Mouse (Mus musculus) forebrain, embryonic 16.5 days (tissue): Measurements from ENCODE around the gene Gal3st1. TPM values are rescaled to one million over a fixed set of nuclear protein-coding genes. Genes with fewer than 3 reads are reported as not detected.
A peak's percentile ranks its signal among the peaks of the same experiment; 100 is the strongest.

Experiments
- ATAC-seq: fragments of 200-750 bp; cut with Nextera tagmentation; 2 replicates; pipeline ENCODE4 v1.8.0; 2017; ENCODE audit warnings: mild to moderate bottlenecking, moderate library complexity
- H3K27ac ChIP-seq: fragments of 300-500 bp; sonication (generic); 2 replicates; pipeline ENCODE4 v1.5.1; 2014; ENCODE audit warnings: low read length, control low read depth
- H3K27me3 ChIP-seq: fragments of 300-500 bp; sonication (generic); replicated peaks from 2 replicates; pipeline ENCODE4 v1.6.1; 2014; ENCODE audit warnings: low read length; ENCODE audit not compliant: control insufficient read depth, insufficient read depth
- H3K36me3 ChIP-seq: fragments of 300-500 bp; sonication (generic); 2 replicates; pipeline ENCODE4 v1.6.1; 2014; ENCODE audit not compliant: control insufficient read depth, insufficient read depth
- H3K4me1 ChIP-seq: fragments of 300-500 bp; sonication (generic); replicated peaks from 2 replicates; pipeline ENCODE4 v1.6.1; 2014; ENCODE audit warnings: low read length; ENCODE audit not compliant: control insufficient read depth, insufficient read depth
- H3K4me2 ChIP-seq: fragments of 300-500 bp; sonication (generic); 2 replicates; pipeline ENCODE4 v1.6.1; 2014; ENCODE audit warnings: mild to moderate bottlenecking, low read length, control low read depth
- H3K4me3 ChIP-seq: fragments of 300-500 bp; sonication (generic); replicated peaks from 2 replicates; pipeline ENCODE4 v1.5.1; 2014; ENCODE audit warnings: mild to moderate bottlenecking, low read length, control low read depth
- H3K9ac ChIP-seq: fragments of 300-500 bp; sonication (generic); replicated peaks from 2 replicates; pipeline ENCODE4 v1.6.1; 2014; ENCODE audit warnings: low read depth, low read length, control low read depth
- H3K9me3 ChIP-seq: fragments of 300-500 bp; sonication (generic); 2 replicates; pipeline ENCODE4 v1.6.1; 2016; ENCODE audit warnings: low read length; ENCODE audit not compliant: control insufficient read depth
- WGBS: fragments of 180-500 bp; shearing (Covaris S2); extraction: QIAGEN DNeasy Blood & Tissue Kit; methylation state at CpG from one replicate; pipeline ENCODE4 v1.1.7; 2014; 5-methylcytosine and 5-hydroxymethylcytosine counted together
- polyA plus RNA-seq: library from polyadenylated mRNA; unstranded; fragments of >200 nt; fragmentation: Nextera tagmentation; extraction: Ambion mirVana; gene quantifications from 2 replicates; pipeline ENCODE4 v1.2.1, GENCODE M21; 2015

Gene Gal3st1
- polyA plus RNA-seq, 1 experiment from 2014 or later = 2.6 TPM

DNA sequence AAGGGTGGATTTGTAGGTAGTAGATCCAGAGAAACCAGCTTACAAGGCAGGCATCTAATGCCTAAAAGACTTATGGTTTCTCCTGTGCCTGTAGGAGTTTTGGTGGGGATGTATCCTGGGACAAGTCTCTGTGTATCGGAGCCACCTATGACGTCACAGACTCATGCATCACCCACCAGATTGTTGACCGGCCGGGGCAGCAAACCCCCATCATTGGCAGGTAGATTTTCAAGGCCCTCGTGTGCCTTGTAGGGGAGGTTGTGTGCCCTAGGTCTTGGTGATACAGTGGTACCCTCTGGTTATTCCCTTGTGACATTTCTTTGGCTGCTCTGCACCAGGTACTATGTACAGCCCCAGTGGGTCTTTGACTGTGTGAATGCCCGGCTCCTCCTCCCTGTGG is 6.8 kb upstream of the Gal3st1 start, which contains the start of gene 4930556J24Rik:
4930556J24Rik (minus strand) TSS at position 101 of the 400 bp plus-strand sequence.
- Histone ChIP-seq H3K4me2 (no peak within 1 kb of the TSS), H3K27ac (no peak within 1 kb of the TSS), H3K27me3 (no peaks in the 10 kb centered on the region), H3K9ac (no peak within 1 kb of the TSS), H3K36me3 (peaks cover 35% of the 10 kb centered on the region), H3K9me3 (no peaks in the 10 kb centered on the region), H3K4me3 (no peak within 1 kb of the TSS), H3K4me1 (no peaks in the 10 kb centered on the region)
- no peak for ATAC-seq
- 93% methylated on average over 6 of the region's 6 CpGs for WGBS

DNA sequence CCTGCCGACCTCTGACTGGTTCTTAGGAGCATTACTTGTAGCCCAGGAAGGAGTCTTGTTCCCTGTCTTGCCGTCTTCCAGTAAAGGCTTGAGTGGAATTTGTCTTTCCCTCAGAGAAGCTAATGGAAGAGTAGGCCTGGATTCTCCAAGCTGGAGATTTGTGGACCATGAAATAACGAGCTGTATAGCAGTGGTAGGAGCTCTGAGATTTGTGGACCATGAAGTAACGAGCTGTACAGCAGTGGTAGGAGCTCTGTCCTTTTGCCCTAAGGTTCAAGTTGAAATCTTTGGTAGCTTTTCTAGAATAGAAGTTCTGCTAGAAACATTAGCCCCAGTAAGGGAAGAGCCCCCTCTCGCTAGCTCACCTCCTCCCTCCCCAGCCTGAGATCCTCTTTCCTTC is 5.0 kb upstream of the Gal3st1 start:
- 90% methylated on average over 5 of the region's 5 CpGs for WGBS
- peaks cover 35% of the 10 kb centered on the region for H3K36me3 ChIP-seq

DNA sequence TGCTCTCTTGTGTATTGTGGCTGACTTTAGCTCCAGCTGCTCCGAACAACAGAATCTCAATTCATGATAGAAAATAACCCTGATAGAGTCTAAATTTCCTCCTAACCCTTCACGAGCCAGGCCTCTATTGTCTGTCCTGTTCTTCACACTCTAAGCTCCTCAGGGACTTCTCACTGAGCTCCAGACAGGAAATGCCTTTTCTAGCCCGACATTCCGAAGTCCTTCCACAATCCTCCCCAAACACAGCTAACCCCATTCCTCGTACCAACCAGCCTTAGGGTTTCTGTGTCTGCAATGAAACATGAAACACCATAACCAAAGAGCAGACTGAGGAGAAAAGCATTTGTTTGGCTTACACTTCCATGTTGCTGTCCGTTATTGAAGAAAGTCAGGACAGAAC is 1.9 kb upstream of the Gal3st1 start:
- Histone ChIP-seq H3K9me3 (no peaks in the 10 kb centered on the region), H3K27ac (no peak overlapping the region), H3K9ac (no peak overlapping the region), H3K27me3 (0 out of 2 replicates have a peak, but pooled peaks cover 3% of the 10 kb centered on the region), H3K36me3 (peaks cover 20% of the 10 kb centered on the region), H3K4me2 (no peak overlapping the region), H3K4me3 (no peak overlapping the region), H3K4me1 (peaks cover 7% of the 10 kb centered on the region)
- no peak for ATAC-seq
- 81% methylated on average over 6 of the region's 6 CpGs for WGBS

More for the DNA sequence above, 5.0 kb upstream of the Gal3st1 start:
- ATAC-seq = no peak
- peaks cover 4% of the 10 kb centered on the region for H3K4me1 ChIP-seq
- H3K4me3 ChIP-seq = no peak overlapping the region
- H3K4me2 ChIP-seq = no peak overlapping the region
- H3K27me3 ChIP-seq = no peaks in the 10 kb centered on the region
- H3K9ac ChIP-seq = no peak overlapping the region
- no peaks in the 10 kb centered on the region for H3K9me3 ChIP-seq
- no peak overlapping the region for H3K27ac ChIP-seq

GRCm38 (mm10) chr11:3982275-3983209 is 894 bp upstream of the Gal3st1 start:
- Histone ChIP-seq H3K27me3 (0 out of 2 replicates have a peak, but pooled peaks cover 3% of the 10 kb centered on the region), H3K36me3 (peaks cover 15% of the 10 kb centered on the region), H3K9ac (no peak overlapping the region), H3K4me2 (no peak overlapping the region), H3K9me3 (no peaks in the 10 kb centered on the region), H3K27ac (no peak overlapping the region), H3K4me1 (peaks cover 7% of the 10 kb centered on the region), H3K4me3 (no peak overlapping the region)
- 73% methylated on average over 7 of the region's 7 CpGs for WGBS
- ATAC-seq = no peak

DNA sequence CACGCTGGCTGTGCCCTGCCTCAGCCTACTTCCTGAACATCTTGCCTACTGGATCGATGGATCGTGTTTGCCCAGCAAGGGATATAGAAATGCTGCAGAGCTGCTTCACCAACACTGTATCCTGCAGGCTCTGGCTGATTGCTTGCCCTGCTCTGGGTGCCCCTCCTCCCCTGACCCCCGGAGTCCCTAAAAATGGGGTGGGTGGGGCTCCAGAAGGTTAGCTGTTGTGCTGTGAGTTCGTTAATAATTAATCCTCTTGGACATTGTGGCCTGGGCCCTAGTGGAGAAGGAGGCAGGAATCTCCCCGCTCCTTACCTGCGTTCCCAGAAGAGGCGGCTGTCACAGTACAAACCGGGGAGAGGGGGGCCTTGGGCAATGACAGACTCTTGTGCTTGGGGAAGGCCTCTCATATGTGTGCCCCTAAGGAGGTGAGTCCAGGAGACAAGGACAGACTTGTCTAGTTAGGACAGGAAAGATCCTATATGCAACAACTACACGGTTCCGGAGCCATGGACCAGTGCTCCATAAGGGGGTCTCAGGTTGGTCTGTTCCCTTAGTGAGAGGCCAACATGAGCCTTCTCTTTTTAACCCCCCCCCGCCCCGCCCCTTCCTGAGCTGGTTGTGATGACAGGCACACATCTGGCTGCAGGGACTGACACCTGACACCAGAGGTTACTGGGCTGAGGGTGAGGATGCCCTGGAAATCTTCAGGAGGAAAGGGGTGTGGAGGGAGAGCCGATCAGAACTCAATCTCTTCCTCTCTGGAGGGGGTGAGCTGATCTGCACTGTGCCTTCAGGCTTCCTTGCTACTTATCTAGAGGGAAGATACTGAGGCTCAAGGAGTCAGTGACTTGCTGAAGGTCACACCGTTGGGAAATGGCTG is 668 bp downstream of the Gal3st1 start:
- Histone ChIP-seq H3K27me3 (0 out of 2 replicates have a peak, but pooled peaks cover 3% of the 10 kb centered on the region), H3K9me3 (no peaks in the 10 kb centered on the region), H3K4me3 (peak overlapping the region; percentile 40), H3K27ac (no peak overlapping the region), H3K4me1 (peaks cover 7% of the 10 kb centered on the region), H3K4me2 (peak overlapping the region; percentile 59), H3K36me3 (peaks cover 8% of the 10 kb centered on the region), H3K9ac (peak overlapping the region; percentile 57)
- 8% methylated on average over 15 of the region's 15 CpGs for WGBS
- peak; percentile 40; the same call in 1 of the 2 replicates for ATAC-seq

GRCm38 (mm10) chr11:3989748-3990147 is 6.3 kb downstream of the Gal3st1 start:
- Histone ChIP-seq H3K27ac (no peak overlapping the region), H3K36me3 (no peaks in the 10 kb centered on the region), H3K9me3 (no peaks in the 10 kb centered on the region), H3K27me3 (no peaks in the 10 kb centered on the region), H3K9ac (no peak overlapping the region), H3K4me3 (no peak overlapping the region), H3K4me1 (no peaks in the 10 kb centered on the region), H3K4me2 (no peak overlapping the region)
- ATAC-seq = no peak
- 36% methylated on average over 3 of the region's 3 CpGs for WGBS

DNA sequence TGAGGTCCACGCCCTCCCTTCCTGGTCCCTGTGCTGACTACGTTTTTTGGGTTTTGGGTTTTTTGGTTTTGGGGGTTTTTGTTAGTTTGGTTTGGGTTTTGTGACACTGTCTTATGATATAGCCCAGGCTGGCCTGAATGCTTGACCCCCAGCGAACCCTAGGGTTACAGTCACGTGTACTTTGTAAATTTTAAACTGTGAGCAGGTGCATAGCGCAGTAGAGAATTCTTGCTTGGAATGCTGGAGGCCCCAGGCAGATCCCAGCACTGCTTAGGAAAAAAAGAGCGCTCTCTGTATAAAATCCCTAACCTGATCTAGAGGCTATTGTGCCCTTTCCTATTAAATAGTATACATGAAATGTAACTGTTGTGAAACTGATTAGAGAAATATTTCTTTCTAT is 9.7 kb downstream of the Gal3st1 start:
- Histone ChIP-seq H3K4me1 (no peaks in the 10 kb centered on the region), H3K27me3 (peaks cover 12% of the 10 kb centered on the region), H3K27ac (no peak overlapping the region), H3K9ac (no peak overlapping the region), H3K4me2 (no peak overlapping the region), H3K9me3 (no peaks in the 10 kb centered on the region), H3K4me3 (no peak overlapping the region), H3K36me3 (no peaks in the 10 kb centered on the region)
- WGBS = 80% methylated on average over 6 of the region's 6 CpGs
- no peak for ATAC-seq

DNA sequence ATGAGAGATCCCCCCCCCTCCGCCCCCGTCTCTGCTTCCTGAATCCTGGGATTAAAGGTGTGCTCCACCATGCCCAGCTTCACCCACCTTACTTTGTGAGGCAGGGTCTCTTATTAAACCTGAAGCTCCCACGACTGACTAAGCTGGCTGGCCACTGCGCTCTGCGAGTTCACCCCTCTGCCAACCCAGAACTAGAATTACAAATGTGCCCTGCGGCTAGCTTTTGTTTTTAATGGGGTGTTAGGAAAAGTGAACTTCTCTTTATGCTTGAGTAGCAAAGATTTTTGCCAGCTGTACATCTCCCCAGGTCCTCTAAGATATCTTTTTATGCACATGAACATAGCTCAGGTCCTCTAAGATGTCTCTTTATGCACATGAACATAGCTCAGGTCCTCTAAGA is 10.5 kb downstream of the Gal3st1 start:
- WGBS = 79% methylated on average over 6 of the region's 6 CpGs
- Histone ChIP-seq H3K9ac (no peak overlapping the region), H3K36me3 (no peaks in the 10 kb centered on the region), H3K27ac (no peak overlapping the region), H3K4me1 (0 out of 2 replicates have a peak, but pooled peaks cover 3% of the 10 kb centered on the region), H3K4me2 (no peak overlapping the region), H3K27me3 (peaks cover 19% of the 10 kb centered on the region), H3K4me3 (no peak overlapping the region), H3K9me3 (no peaks in the 10 kb centered on the region)
- ATAC-seq = no peak

DNA sequence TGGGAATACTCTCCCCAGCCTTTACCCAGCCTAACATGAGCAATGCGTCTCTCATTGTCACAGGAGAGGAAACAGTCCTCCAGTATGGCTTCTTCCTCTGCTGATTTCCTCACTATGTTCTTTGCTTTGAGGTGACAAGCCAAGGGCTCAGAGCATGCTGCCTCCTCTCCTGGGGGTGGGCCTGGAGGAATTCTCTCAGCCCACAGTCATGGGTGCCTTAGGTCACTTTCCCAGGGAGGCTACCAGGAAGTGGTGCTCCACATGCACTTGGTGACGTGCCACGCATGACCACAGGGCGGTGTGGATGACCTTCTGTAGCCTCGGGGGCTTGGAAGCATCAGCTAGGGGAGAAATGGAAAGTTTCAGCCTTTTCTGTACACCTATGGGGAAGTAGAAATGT is 12.1 kb downstream of the Gal3st1 start:
- H3K9ac ChIP-seq = no peak overlapping the region
- no peaks in the 10 kb centered on the region for H3K36me3 ChIP-seq
- no peaks in the 10 kb centered on the region for H3K9me3 ChIP-seq
- H3K27ac ChIP-seq = no peak overlapping the region
- peaks cover 26% of the 10 kb centered on the region for H3K27me3 ChIP-seq
- WGBS = 89% methylated on average over 5 of the region's 5 CpGs
- H3K4me2 ChIP-seq = no peak overlapping the region
- 0 out of 2 replicates have a peak, but pooled peaks cover 3% of the 10 kb centered on the region for H3K4me1 ChIP-seq
- ATAC-seq = no peak
- H3K4me3 ChIP-seq = no peak overlapping the region
